In genomic region chr5:117898055-117898806, GRCm38 (mm10) we compare ENCODE assay signal across 11 mouse cellular contexts.
DNase-seq lines count a peak whose midpoint lies in the region; ATAC-seq lines count a peak whose summit lies in the region.
"Had no signal": no experiment of that assay in that cellular context is flagged by ENCODE, and none has a peak within 500 bp of the region (broad histone marks: within the 10 kb centered on the region; RNA-seq: fewer than 3 reads in every experiment).

No protein-coding gene starts in this region.

- no peak overlapping the region for H3K4me2 ChIP-seq in hindbrain, embryonic 14.5 days (replicated peaks)
- no peak overlapping the region for H3K4me2 ChIP-seq in hindbrain, embryonic 13.5 days
- H3K4me2 ChIP-seq in neural tube, embryonic 11.5 days (ENCODE audit: low read depth), result no peak overlapping the region

- H3K4me3 ChIP-seq in hindbrain, embryonic 10.5 days, result no peak overlapping the region
- H3K4me3 ChIP-seq in hindbrain, embryonic 14.5 days (replicated peaks; ENCODE audit: low read length), result no peak overlapping the region
- no peak overlapping the region for H3K4me3 ChIP-seq in hindbrain, embryonic 13.5 days
- no peak overlapping the region for H3K4me3 ChIP-seq in neural tube, embryonic 11.5 days (ENCODE audit: low read depth, low read length)
- H3K4me3 ChIP-seq: left cerebral cortex, adult 2 months had no signal

- peak; percentile 49 for DNase-seq in hindbrain, embryonic 10.5 days (ENCODE audit: low spot score)
- no peak for DNase-seq in hindbrain, embryonic 14.5 days (ENCODE audit: low spot score)
- DNase-seq in ZHBTc4 (ENCODE audit: low read depth, low spot score), result peak; percentile 88
- DNase-seq in neural tube, embryonic 11.5 days (ENCODE audit: low spot score), result peak; percentile 46
- no peak for DNase-seq in lung, postnatal 10 days
- no peak for DNase-seq in kidney, adult 11 months
- DNase-seq: adrenal gland, postnatal 14 days; cerebellum, adult 8-10 months had no signal

- H3K27me3 ChIP-seq in hindbrain, embryonic 10.5 days (ENCODE audit: insufficient read depth, poor library complexity, severe bottlenecking), result peaks cover 22% of the 10 kb centered on the region
- no peaks in the 10 kb centered on the region; the same call in 1 of the 2 replicates for H3K27me3 ChIP-seq in hindbrain, embryonic 14.5 days (ENCODE audit: control insufficient read depth, insufficient read depth, low read length)
- H3K27me3 ChIP-seq in hindbrain, embryonic 13.5 days, result peaks cover 10% of the 10 kb centered on the region; the same call in 1 of the 2 replicates
- H3K27me3 ChIP-seq in neural tube, embryonic 11.5 days (ENCODE audit: control insufficient read depth, insufficient read depth, low read length), result no peaks in the 10 kb centered on the region

- no peak overlapping the region for H3K9ac ChIP-seq in hindbrain, embryonic 14.5 days
- H3K9ac ChIP-seq in hindbrain, embryonic 13.5 days, result no peak overlapping the region
- H3K9ac ChIP-seq in neural tube, embryonic 11.5 days (ENCODE audit: low read length), result no peak overlapping the region

- 10% methylated on average over 9 of the region's 9 CpGs for WGBS in hindbrain, embryonic 10.5 days
- WGBS in hindbrain, embryonic 14.5 days, result 11% methylated on average over 9 of the region's 9 CpGs
- WGBS in hindbrain, embryonic 13.5 days, result 13% methylated on average over 9 of the region's 9 CpGs
- WGBS in neural tube, embryonic 11.5 days, result 13% methylated on average over 9 of the region's 9 CpGs

- H3K36me3 ChIP-seq in hindbrain, embryonic 10.5 days, result no peaks in the 10 kb centered on the region
- H3K36me3 ChIP-seq in hindbrain, embryonic 14.5 days (replicated peaks; ENCODE audit: control insufficient read depth, insufficient read depth), result no peaks in the 10 kb centered on the region
- no peaks in the 10 kb centered on the region for H3K36me3 ChIP-seq in hindbrain, embryonic 13.5 days
- no peaks in the 10 kb centered on the region for H3K36me3 ChIP-seq in neural tube, embryonic 11.5 days (ENCODE audit: control insufficient read depth, insufficient read depth, low read length)

- peaks cover 46% of the 10 kb centered on the region for H3K4me1 ChIP-seq in hindbrain, embryonic 10.5 days (replicated peaks)
- H3K4me1 ChIP-seq in hindbrain, embryonic 14.5 days (replicated peaks; ENCODE audit: control insufficient read depth, insufficient read depth, low read length), result peaks cover 14% of the 10 kb centered on the region; the same call in 1 of the 2 replicates
- H3K4me1 ChIP-seq in hindbrain, embryonic 13.5 days (replicated peaks), result peaks cover 30% of the 10 kb centered on the region
- no peaks in the 10 kb centered on the region for H3K4me1 ChIP-seq in neural tube, embryonic 11.5 days (ENCODE audit: control insufficient read depth, insufficient read depth, low read length)

- H3K9me3 ChIP-seq in hindbrain, embryonic 10.5 days, result no peaks in the 10 kb centered on the region
- no peaks in the 10 kb centered on the region for H3K9me3 ChIP-seq in hindbrain, embryonic 14.5 days (ENCODE audit: control insufficient read depth, low read length)
- H3K9me3 ChIP-seq in hindbrain, embryonic 13.5 days, result no peaks in the 10 kb centered on the region
- H3K9me3 ChIP-seq in neural tube, embryonic 11.5 days (ENCODE audit: control insufficient read depth, low read length), result no peaks in the 10 kb centered on the region

- no peak for ATAC-seq in hindbrain, embryonic 14.5 days (ENCODE audit: low FRiP score)
- peak; percentile 61 for ATAC-seq in hindbrain, embryonic 13.5 days (ENCODE audit: low FRiP score)
- ATAC-seq in neural tube, embryonic 11.5 days (ENCODE audit: insufficient read depth, low FRiP score, low TSS enrichment), result no peak
- no peak for ATAC-seq in inflammation-experienced regulatory T-cells, adult 6 months

- peak overlapping the region; percentile 56 for H3K27ac ChIP-seq in hindbrain, embryonic 10.5 days
- H3K27ac ChIP-seq in hindbrain, embryonic 14.5 days, result no peak overlapping the region
- H3K27ac ChIP-seq in hindbrain, embryonic 13.5 days, result no peak overlapping the region
- H3K27ac ChIP-seq in neural tube, embryonic 11.5 days (ENCODE audit: low read depth, low read length), result 0 out of 2 replicates have a peak overlapping the region, but pooled peaks have one; percentile 11
- H3K27ac ChIP-seq: left cerebral cortex, adult 2 months had no signal

Comparison
In these comparisons a context has a peak if more than half of its experiments do, and no peak if none do; other contexts are left out.
1. DNase-seq: peak in hindbrain, embryonic 10.5 days (single experiment), ZHBTc4 (single experiment) and neural tube, embryonic 11.5 days (single experiment); none in hindbrain, embryonic 14.5 days (single experiment), lung, postnatal 10 days (single experiment) and kidney, adult 11 months (single experiment).
2. H3K27ac ChIP-seq: peak in hindbrain, embryonic 10.5 days (single experiment) and neural tube, embryonic 11.5 days (single experiment); none in hindbrain, embryonic 14.5 days (single experiment) and hindbrain, embryonic 13.5 days (single experiment).